Mouse (Mus musculus) WW6 (cell line): ENCODE measurements around the gene Tmem123.

Source experiments
- DNase-seq: peaks from one replicate; pipeline ENCODE4 v3.0.0-alpha.2; 2013; ENCODE audit warnings: low read depth, low spot score

The Tmem123 gene

DNA sequence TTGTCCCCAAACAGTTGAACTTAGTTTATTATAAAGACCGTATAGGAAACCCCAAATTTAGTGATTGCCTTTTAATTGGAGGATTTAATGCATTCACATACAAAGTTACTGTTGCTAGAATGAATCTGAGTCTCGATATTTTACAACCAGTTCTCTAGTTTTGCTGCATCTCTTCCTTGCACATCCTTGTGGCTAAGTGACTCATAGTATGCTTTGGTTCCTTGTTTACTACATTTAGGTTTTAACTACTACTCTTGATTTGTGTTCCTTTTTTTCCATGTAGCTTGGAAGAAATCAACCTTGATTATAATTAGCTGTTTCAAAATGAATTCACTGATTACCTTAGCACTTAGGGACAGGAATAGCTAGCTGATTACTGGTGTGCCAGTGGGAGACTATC is 11.2 kb downstream of the Tmem123 start:
- no peak for DNase-seq

DNA sequence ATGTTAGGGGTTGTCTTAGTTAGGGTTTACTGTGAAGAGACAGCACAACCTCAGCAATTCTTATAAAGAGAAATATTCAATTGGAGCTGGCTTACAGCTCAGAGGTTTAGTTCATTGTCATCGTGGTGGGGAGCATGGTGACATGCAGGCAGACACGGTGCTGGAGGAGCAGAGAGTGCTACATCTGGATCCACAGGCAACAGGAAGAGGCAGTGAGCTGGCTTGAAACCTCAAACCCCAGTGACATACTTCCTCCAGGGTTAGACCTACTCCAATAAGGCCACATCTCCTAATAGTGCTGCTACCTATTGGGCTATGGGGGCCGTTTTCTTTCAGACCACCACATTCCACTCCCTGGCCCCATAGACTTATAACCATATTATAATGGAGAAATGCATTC is 12.1 kb downstream of the Tmem123 start:
- DNase-seq, result no peak

DNA sequence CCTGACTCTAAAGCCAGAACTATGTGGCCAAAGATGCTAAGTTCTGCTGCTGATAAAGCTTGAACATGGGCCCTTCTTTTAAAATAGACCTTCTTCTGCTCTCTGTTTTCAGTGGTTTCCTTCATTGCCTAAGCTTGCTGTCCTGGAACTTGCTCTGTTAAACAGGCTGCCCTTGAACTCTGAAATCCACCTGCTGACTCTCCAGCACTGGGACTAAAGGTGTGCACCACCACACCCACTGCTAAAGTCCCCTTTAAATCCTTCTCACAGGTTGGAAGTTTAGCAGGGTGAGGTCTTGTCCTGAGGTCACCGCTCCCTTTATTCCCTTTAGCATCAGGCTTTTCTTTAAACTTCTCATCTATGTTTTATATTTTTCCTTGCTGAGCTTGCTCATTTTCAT is 13.1 kb downstream of the Tmem123 start:
- DNase-seq, result no peak

DNA sequence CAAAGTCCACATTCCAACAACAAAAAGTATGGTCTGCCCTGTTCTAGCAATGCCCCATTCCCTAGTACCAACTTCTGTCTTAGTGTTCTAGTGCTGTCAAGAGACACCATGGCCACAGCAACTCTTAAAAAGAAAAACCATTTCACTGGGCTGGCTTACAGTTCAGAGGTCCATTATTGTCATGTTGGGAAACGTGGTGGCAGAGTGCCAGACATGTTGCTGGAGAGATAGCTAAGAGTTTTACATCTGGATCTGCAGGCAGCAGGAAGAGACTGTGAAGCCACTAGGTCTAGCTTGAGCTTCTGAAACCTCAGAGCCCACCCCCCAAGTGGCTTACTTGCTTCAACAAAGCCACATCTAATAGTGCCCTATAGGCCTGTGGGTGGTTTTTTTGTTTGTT is 13.8 kb downstream of the Tmem123 start:
- no peak for DNase-seq

DNA sequence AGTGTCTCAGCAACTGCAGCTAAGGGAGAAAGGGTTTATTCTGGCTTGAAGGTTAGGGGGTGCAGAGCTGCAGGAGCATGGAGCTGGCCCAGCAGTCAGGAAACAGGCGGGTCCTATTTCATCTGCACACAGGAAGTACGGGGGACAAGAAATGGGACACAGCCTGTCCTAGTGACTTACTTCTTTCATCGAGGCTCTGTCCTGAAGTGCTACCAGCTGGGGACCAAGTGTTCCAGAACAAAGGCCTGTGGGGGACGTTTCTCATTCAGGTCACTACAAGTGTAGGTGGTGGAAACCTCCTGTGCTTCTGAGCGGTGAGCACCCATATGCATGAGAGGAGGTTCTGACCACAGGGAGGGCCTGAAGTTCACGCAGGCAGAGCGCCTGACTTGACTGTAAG is 14.9 kb downstream of the Tmem123 start:
- no peak for DNase-seq

DNA sequence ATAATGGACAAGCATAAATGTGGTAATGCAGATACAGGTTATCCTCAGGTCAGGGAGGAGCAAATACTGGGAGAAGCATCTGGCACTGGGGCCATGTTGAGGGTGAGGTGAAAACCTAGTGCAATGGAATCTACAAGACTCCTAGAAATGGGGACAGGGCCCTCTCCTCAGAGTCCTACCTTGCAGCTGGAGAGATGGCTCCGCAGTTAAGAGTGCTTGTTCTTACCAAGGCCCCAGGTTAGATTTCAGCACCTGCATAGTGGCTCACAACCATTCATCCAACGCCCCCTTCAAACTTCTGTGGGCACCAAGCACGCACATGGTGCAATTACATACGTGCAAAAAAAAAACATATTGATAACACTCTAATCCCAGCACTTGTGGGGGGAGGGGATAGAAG is 15.9 kb downstream of the Tmem123 start:
- no peak for DNase-seq

DNA sequence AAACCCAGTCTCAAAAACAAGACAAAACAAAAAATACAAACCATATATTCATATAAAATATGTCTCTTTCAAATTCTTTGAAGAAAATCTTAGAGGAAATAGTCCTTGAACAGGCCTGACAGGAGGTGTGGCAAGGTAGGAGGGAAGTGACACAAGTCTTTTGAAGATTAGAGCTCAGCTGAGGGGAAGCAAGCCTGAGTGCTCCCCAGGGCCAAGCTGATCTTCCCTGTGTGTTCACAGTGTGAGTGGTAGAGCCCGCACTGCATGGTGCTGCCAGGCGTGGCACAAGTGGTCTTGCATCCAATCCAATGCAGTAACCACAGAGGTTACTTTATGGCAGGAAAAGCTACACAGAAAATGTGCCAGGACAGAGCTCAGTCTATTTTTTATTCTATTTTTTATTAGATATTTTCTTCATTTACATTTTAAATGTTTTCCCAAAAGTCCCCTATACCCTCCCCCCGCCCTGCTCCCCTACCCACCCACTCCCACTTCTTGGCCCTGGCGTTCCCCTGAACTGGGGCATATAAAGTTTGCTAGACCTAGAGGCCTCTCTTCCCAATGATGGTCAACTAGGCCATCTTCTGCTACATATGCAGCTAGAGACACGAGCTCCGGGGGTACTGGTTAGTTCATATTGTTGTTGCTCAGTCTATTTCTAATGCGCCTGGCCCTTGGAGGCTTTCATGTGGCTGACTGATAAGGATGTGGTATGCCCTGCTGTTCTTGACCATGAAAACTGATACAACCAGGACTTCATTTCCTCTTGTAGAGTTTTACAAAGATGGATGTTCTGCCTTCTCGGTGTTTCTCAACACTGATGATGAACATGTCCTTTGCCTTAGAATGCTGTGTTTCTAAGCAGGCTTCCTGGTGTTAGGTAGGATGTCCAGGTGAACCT is 16.7 kb downstream of the Tmem123 start:
- no peak for DNase-seq

DNA sequence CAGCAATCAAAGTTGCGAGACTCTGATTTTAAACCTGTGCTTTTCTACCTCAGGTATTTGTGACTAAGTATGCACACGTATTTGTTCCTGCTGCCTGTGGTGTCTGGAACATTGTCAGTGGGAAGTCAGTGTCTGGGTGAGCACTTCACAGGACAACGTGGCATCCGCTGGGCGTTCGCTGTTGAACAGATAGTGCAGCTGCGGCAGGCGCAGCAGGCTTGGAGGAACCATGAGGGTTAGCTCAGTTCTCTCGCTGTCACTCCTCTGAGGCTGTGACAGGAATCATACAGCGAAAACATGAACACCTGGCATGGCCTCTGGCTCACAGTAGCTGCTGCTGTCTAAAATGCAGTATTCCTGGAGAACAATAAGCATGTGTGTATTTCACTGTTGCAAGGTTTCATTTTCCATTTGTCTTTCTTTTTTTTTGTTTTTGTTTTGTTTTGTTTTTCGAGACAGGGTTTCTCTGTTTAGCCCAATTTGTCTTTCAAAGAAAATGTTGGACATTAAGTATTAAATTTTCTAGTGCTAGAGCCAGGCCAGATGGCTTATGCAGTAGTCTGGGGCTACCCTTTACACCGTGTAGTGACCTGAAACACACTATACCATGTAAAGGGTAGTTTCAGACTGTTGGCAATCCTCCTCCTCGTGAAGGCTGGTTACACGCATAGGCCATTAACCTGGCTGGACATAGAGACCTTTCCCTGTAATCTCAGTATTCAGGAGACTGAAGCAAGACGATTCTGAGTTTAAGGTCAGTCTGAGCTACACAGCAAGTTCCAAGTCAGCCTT is 20.2 kb downstream of the Tmem123 start:
- no peak for DNase-seq

DNA sequence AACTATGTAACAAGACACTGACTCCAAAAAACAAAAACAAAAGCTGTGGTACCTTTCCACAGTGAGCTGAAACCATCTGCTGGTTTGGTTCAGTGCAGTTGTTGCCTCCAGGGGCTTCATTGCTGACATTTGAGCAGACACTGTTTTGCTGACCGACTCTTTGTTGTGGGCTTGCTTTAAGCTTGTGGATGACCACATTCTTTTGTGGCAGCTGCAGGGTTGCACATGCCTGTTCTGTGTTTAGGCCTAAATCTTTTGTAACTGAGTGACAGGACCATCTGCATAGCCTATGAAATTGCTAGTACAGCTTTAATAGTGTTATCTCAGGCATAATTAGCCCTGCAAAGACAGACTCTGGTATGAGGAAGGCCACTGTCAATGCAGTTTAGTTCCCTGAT is 20.8 kb downstream of the Tmem123 start:
- no peak for DNase-seq

DNA sequence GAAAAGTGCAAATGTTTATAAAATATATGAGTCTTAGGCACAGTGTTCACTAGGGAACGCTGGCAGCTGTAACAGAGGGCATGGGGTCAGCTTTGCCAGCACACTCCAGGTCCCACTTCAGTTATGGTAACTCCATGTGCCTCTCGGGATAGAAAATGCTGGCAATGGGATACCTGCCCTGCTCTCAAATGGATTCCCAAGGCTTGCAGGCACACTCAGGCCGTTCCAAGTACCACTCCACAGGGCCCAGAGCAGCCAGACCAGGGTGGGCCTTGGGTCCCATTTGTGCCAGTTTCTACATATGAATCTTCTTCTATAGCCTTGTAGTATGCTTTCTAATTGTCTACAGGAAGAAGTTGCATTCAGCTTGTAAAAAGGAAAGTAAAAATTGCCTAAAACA is 21.6 kb downstream of the Tmem123 start:
- no peak for DNase-seq

DNA sequence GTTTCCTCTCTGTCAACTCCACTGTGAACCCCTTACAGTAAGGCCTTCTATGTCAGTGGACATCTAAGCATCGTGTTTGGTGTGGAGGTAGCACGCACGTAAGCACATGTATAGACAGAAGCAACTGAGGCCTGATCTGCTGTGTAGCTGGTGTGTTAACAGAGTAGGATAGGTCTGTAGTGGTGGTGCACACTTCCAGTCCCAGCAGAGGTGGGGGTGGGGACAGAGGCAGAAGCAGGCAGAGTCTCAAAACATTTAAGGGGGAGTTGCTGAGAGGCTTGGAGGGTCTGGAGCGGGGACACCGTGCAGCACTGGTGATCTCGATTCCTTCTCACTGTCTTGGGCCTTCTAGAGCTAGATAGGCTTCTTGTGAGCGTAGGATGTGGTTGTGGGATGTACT is 22.2 kb downstream of the Tmem123 start:
- no peak for DNase-seq

DNA sequence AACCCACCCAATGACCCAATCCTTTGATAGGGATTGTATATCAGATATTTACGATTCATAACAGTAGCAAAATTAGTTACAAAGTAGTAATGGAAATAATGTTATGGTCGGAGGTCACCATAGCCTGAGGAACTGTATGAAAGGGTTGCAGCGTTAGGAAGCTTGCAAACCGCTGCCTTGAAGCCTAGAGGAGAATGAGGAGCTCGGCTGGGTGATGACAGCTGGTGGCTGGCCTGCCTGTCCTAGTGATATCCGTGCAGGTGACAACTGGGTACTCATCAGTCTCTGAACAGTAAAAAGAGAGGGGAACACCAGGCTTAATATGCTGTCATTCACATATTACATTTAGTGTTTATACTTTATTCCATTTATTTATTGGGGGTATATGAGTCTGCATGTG is 24.6 kb downstream of the Tmem123 start:
- DNase-seq, result no peak

DNA sequence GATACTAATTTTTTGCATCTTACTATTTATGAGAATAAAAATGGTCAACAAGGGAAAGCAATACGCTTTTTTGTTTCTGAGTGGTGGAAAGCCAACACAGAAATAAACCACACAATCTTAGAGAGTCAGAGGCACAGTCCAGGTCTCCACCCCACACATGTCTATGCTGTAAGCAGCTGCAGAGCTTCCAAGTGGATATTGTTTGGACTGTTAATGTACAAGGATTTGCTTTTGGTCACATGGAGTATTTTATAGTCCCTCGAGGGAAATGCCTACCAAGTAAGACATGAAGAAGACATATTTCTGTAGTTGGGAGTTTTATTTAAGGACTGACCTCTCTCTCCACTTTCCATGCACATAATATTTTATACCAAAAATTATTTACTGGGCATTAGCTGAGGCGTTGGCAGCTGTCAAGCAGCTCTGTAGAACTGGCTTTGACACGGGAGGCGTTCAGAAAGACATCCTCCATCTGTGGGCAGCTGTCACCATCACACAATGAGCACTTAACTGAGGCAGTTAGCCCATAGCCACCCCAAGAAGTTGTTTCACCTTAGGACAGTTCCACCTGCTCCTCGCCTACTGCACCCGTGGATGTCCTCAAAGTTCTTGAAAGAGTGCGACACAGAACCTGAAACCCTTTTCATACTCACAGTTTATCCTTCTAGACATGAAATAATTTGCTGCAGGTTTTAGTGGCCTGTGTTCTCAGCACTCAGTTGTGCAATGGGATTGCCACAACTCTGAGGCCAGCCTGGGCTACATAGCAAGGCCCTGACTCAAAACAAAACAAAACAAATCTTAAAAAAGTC is 26.1 kb downstream of the Tmem123 start:
- DNase-seq, result no peak

DNA sequence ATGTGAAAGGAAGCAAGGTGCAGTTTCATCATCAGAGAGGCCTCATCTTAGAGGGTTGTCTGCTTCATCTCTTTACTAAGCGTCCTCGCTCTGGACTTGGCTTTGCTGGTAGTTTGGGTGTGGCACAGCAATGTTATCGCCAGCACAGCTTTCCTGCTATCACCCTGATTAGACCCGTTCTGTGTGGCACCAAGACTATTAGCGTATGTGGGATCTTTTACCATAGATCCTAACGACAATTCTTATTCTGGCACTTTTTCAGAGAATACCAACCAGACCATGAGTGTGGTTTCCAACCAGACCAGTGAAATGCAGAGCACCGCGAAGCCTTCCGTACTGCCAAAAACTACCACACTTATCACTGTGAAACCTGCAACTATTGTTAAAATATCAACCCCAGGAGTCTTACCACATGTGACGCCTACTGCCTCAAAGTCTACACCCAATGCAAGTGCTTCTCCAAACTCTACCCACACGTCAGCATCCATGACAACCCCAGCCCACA is 26.8 kb downstream of the Tmem123 start:
- no peak for DNase-seq

DNA sequence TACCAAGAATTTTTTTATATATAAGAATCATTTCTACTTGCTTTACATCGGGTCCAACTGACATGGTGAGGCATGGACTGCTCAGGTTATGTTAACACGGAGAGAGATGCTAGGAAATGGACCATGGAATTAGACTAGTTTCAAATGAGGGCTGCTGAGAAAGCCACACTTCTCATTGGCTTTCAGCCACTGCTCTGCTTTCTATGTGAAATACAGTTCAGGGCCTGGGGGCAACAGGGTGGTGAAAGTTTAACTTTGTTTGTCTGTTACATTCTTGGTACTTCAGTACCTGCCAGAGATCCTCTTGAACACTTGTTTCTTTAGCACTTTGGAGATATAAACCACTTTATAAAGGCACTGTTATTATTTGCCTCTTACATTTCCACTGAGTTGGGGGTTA is 29.7 kb downstream of the Tmem123 start:
- no peak for DNase-seq

DNA sequence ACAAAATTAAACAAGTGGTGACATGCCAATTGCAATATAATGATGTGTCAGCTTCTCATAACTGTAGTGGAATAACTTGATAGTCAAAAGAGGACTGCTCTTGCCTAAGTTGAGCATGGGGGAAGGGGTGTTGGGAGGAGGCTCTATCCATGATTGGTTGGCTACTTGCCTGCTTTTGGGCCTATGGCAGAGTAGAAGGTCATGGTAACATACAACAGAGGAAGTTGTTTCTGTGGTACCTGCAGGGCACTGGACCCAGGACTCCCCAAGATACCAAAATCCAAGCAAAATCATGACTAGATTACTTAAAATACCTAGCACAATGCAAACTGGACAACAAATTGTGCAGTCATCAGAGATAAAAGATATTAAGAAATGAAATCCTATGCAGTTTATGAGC is 31.7 kb downstream of the Tmem123 start:
- DNase-seq, result no peak

DNA sequence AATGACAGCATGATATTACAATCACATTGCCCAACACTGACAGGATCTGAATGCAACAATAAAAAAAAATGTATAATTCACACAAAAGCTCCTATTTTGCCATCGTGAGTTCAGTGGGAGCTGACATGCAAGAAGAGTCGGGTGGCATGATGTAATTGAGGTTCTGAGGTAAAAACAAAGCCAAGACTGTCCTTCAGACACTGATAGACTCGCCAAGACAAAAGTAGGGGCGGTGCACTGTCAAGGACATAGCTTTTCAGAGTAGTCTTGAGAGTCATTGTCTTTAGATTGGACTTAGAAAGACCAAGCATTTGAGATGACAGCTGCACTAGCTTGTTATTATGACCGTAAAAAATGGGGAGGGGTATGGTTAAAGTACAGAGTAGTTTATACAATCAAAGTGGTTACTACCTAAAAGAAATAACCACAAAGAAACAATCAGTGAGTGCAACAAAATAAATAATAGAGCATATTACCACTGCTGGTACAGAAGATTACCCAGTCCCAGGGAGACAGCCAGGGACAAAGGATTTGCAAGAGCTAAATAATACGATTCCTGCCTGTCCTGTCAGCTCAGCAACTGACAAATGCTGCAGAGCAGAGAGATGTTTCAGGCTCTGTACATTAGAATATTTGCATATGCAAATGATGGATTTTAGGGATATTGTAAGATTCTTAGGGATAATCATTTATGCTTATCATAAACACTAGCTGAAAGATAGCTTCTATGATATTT is 32.5 kb downstream of the Tmem123 start:
- DNase-seq, result no peak

DNA sequence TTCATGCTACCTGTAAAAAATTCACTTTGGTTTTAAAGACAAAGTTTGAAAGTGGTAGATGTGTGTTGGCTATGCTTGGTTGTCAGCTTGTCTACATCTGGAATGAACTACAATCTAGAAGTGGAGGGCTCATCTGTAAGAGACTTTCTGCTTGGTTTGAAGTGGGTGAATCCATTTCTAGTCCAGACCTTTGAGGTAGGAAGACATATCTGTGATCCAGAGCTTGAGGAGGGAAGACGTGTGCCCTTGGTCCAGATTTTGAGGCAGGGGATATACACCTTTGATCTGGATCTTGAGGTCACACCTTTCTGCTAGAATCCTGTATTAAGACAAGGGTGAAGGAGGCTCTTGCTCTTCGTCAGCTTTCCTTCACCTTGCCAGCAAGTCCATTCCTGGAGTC is 33.7 kb downstream of the Tmem123 start:
- DNase-seq, result no peak

DNA sequence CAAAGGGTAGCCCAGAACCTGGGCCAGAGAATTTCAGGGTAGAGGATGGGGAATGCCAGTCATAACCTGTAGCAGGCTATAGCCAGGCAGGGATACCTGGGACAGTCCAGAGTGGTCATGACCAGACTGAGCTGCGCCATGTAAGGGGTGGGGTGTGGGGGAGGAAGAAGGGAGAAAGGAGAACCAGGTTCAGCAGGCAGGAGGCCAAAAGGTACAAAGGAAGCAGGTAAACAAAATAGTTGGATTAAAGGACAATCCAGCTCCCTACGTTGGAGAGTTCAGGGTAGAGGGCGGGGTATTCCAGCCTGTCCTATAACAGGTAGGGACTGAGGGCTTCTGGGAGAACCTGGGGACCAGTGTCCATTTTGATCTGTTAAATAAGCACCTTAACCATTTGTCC is 34.7 kb downstream of the Tmem123 start:
- no peak for DNase-seq

DNA sequence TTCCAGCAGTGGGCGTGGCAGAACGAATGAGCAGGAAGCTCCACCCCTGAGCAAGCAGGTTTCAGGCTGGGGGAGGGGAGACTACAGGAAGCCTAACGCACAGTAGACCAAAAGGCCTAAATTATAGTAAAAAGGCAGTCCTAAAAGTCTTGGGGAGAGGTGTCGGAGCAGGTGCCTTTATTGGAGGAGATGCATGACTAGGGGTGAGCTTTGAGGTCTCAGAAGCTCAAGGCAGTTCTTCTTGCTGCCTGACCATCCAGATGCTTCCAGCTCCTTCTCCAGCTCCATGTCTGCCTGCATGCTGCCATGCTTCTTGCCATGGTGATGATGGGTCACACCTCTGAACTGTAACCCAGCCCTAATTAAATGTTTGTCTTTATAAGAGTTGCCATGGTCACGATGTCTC is 41.3 kb downstream of the Tmem123 start:
- peak; percentile 26 for DNase-seq

DNA sequence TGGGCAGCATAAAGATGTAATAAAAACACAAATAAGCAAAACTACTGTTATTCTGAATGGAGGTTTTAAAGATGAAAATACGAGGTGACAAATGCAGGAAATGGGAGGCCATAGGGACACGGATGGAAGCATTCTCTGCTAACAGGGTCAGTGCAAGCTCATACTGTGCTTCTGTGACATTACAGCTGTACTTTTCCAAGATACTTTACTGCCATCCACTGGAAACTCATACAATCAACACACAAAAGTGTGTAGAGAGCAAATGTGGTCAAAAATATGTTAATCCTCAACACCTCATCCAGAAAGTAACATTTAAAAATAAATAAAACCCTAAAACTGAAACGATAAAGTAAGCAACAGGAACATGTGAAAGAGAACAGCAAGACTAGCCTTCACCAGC is 58.9 kb downstream of the Tmem123 start:
- DNase-seq, result no peak
